Mouse (Mus musculus) CH12.LX (cell line): ENCODE data around the gene Cic. TPM values are rescaled to one million over a fixed set of nuclear protein-coding genes. Genes with fewer than 3 reads are reported as not detected.

Source experiments
- DNase-seq: peaks from one replicate; pipeline ENCODE4 v3.0.0-alpha.2; 2013; ENCODE audit errors: extremely low read depth
- H3K27ac ChIP-seq: 2 replicates; pipeline ENCODE4 v1.5.1; 2012; ENCODE audit warnings: low read depth, mild to moderate bottlenecking, control low read depth, moderate library complexity; ENCODE audit not compliant: insufficient read depth
- H3K27me3 ChIP-seq: replicated peaks from 2 replicates; pipeline ENCODE3; 2012; ENCODE audit warnings: inconsistent platforms
- H3K36me3 ChIP-seq, 2 experiments: replicated peaks in 1 of 2; 2 replicates each; pipeline versions ENCODE3 to v1.6.1; 2012; ENCODE audit warnings: inconsistent platforms in 1 of 2, low read length in 1 of 2, mild to moderate bottlenecking in 1 of 2, mixed read lengths in 1 of 2, moderate library complexity in 1 of 2; ENCODE audit not compliant: control insufficient read depth in 1 of 2, insufficient read depth in 1 of 2
- H3K4me1 ChIP-seq, 2 experiments: 2 replicates each; pipeline ENCODE4 v1.6.1; 2012; ENCODE audit warnings: inconsistent platforms in 1 of 2, moderate library complexity in 1 of 2; ENCODE audit not compliant: insufficient read depth in 2 of 2, control insufficient read depth in 1 of 2
- H3K4me2 ChIP-seq: 2 replicates; pipeline ENCODE4 v1.6.1; 2012; ENCODE audit warnings: low read depth, mild to moderate bottlenecking, control low read depth; ENCODE audit not compliant: poor library complexity, insufficient read depth, severe bottlenecking
- H3K4me3 ChIP-seq, 3 experiments: fragments of 150-350 bp in 1 of 3; sonication (generic) in 1 of 3; replicated peaks in 1 of 3; 2 replicates each; pipeline versions ENCODE3 to v1.5.1; 2011 to 2012; ENCODE audit warnings: low read depth in 2 of 3, low read length in 2 of 3, mild to moderate bottlenecking in 2 of 3, moderate library complexity in 2 of 3, control low read depth in 1 of 3, improper control_type of control experiment in 1 of 3, inconsistent platforms in 1 of 3, mixed read lengths in 1 of 3; ENCODE audit not compliant: poor library complexity in 1 of 3
- H3K79me2 ChIP-seq: replicated peaks from 2 replicates; pipeline ENCODE4 v1.6.1; 2012; ENCODE audit warnings: mild to moderate bottlenecking, moderate library complexity; ENCODE audit not compliant: control insufficient read depth, poor library complexity, insufficient read depth, severe bottlenecking; ENCODE audit errors: extremely low read depth
- H3K9ac ChIP-seq: 2 replicates; pipeline ENCODE4 v1.6.1; 2012; ENCODE audit warnings: low read depth, mild to moderate bottlenecking, control low read depth, moderate library complexity; ENCODE audit not compliant: insufficient read depth
- H3K9me3 ChIP-seq: replicated peaks from 2 replicates; pipeline ENCODE3; 2012; ENCODE audit warnings: low read length, inconsistent platforms, mixed read lengths
- CHD1 ChIP-seq: IDR thresholded peaks from 2 replicates; pipeline ENCODE4 v1.6.1; 2012; ENCODE audit warnings: low read depth, low read length, improper control_type of control experiment, inconsistent platforms
- E2F4 ChIP-seq: IDR thresholded peaks from 2 replicates; pipeline ENCODE4 v1.6.1; 2011; ENCODE audit warnings: low read depth, low read length, improper control_type of control experiment; ENCODE audit not compliant: insufficient replicate concordance
- GABPA ChIP-seq: IDR thresholded peaks from 2 replicates; pipeline ENCODE4 v1.6.1; 2012; ENCODE audit warnings: low read depth, low read length, improper control_type of control experiment, inconsistent platforms; ENCODE audit not compliant: insufficient replicate concordance
- JUN ChIP-seq: IDR thresholded peaks from 2 replicates; pipeline ENCODE4 v1.6.1; 2011; ENCODE audit warnings: low read depth, mild to moderate bottlenecking, low read length, improper control_type of control experiment, moderate library complexity; ENCODE audit not compliant: insufficient read depth
- JUND ChIP-seq: conservative IDR thresholded peaks from 2 replicates; pipeline ENCODE4 v1.6.1; 2011; ENCODE audit warnings: low read depth, low read length, improper control_type of control experiment
- MAX ChIP-seq: IDR thresholded peaks from 2 replicates; pipeline ENCODE4 v1.6.1; 2011; ENCODE audit warnings: low read length, improper control_type of control experiment
- MAZ ChIP-seq: IDR thresholded peaks from 2 replicates; pipeline ENCODE4 v1.6.1; 2012; ENCODE audit warnings: low read depth, mild to moderate bottlenecking, inconsistent platforms, low read length, improper control_type of control experiment, moderate library complexity
- MXI1 ChIP-seq: IDR thresholded peaks from 2 replicates; pipeline ENCODE4 v1.6.1; 2011; ENCODE audit warnings: mild to moderate bottlenecking, low read depth, low read length, improper control_type of control experiment
- MYC ChIP-seq: IDR thresholded peaks from 2 replicates; pipeline ENCODE4 v1.6.1; 2011; ENCODE audit warnings: low read depth, mild to moderate bottlenecking, improper control_type of control experiment, low read length
- NELFE ChIP-seq: IDR thresholded peaks from 2 replicates; pipeline ENCODE4 v1.6.1; 2011; ENCODE audit warnings: low read depth, low read length, improper control_type of control experiment
- POLR2AphosphoS2 ChIP-seq: IDR thresholded peaks from 2 replicates; pipeline ENCODE4 v1.6.1; 2011; ENCODE audit warnings: low read depth, low read length, improper control_type of control experiment
- RCOR1 ChIP-seq: conservative IDR thresholded peaks from 2 replicates; pipeline ENCODE4 v1.6.1; 2012; ENCODE audit warnings: low read depth, mild to moderate bottlenecking, inconsistent platforms, low read length, improper control_type of control experiment
- TCF12 ChIP-seq: IDR thresholded peaks from 2 replicates; pipeline ENCODE4 v1.6.1; 2014; ENCODE audit warnings: low read depth, mild to moderate bottlenecking, inconsistent platforms, low read length, improper control_type of control experiment
- USF1 ChIP-seq: IDR thresholded peaks from 2 replicates; pipeline ENCODE4 v1.6.1; 2014; ENCODE audit warnings: low read depth, mild to moderate bottlenecking, inconsistent platforms, low read length, improper control_type of control experiment
- ZNF384 ChIP-seq: IDR thresholded peaks from 2 replicates; pipeline ENCODE4 v1.6.1; 2012; ENCODE audit warnings: low read depth, low read length, improper control_type of control experiment, inconsistent platforms
- dilution Hi-C: fragments of 300-500 bp; cut with MboI; formaldehyde crosslinking; loops from 2 replicates; pipeline ENCODE4 v1.14.3; 2020; ENCODE audit warnings: low sequenced_read_pairs; ENCODE audit not compliant: extremely low pct_unique_long_range_greater_than_20kb, extremely low pct_ligation_motif_present
- in situ Hi-C: fragments of 300-500 bp; cut with MboI; formaldehyde crosslinking; loops from 3 replicates; pipeline ENCODE4 v1.14.3; 2019; ENCODE audit warnings: low sequenced_read_pairs, low pct_ligation_motif_present, low pct_unique_long_range_greater_than_20kb, mixed read lengths
- polyA plus RNA-seq: library from polyadenylated mRNA; unstranded; fragments of >175 nt; gene quantifications from 2 replicates; pipeline ENCODE4 v1.2.1, GENCODE M21; 2012; ENCODE audit warnings: low read depth; ENCODE audit not compliant: insufficient read length
- total RNA-seq, 2 experiments: library from RNA; depleted of rRNA; stranded (reverse); fragments of 300-350 nt in 1 of 2; fragments of >200 nt in 1 of 2; gene quantifications; 2 replicates each; pipeline ENCODE4 v1.2.3; 2012 to 2014

Cic gene
- total and polyA plus RNA-seq, 3 experiments, result 2.5 to 34.5 (median 21.7) TPM

DNA sequence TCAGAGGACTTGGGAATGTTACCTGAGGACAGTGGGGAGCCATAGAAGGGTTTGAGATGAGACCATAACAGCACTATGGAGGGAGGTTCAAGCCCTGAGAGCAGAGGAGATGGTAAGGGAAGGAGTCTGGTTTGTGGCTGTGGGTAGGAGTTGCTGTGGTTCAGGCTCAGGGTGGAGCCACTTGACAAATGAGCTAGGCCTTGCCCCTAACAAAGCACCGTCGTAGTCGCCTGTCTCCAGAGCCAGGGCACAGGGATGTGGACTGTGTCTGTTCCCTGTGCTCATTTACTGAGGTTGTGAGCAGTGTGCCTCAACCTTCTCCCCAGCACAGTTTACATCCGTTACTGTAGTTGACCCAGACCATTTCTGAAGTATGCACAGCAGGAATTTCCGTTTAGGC is 7.1 kb downstream of the Cic start:
- H3K4me1 ChIP-seq, result peaks cover 52 to 77% of the 10 kb centered on the region in 2 experiments
- no peak overlapping the region for H3K9ac ChIP-seq
- H3K4me3 ChIP-seq, result no peak overlapping the region
- no peaks in the 10 kb centered on the region for H3K27me3 ChIP-seq
- no peak for TF ChIP-seq TCF12
- TF ChIP-seq CHD1, result no peak
- TF ChIP-seq NELFE, result no peak
- no peak for TF ChIP-seq MYC
- no peak for TF ChIP-seq ZNF384
- no peak for TF ChIP-seq MXI1
- TF ChIP-seq JUND, result no peak
- H3K36me3 ChIP-seq, result peaks cover 30 to 59% of the 10 kb centered on the region in 2 experiments
- no peak for DNase-seq
- dilution Hi-C loops, result no loop called here
- no peak overlapping the region for H3K4me2 ChIP-seq
- H3K79me2 ChIP-seq, result no peaks in the 10 kb centered on the region
- in situ Hi-C loops, result loop anchor here (10.0 kb wide), 1 partner anchor 90 kb away; no protein-coding TSS in a partner anchor
- H3K9me3 ChIP-seq, result no peaks in the 10 kb centered on the region
- no peak overlapping the region for H3K27ac ChIP-seq

DNA sequence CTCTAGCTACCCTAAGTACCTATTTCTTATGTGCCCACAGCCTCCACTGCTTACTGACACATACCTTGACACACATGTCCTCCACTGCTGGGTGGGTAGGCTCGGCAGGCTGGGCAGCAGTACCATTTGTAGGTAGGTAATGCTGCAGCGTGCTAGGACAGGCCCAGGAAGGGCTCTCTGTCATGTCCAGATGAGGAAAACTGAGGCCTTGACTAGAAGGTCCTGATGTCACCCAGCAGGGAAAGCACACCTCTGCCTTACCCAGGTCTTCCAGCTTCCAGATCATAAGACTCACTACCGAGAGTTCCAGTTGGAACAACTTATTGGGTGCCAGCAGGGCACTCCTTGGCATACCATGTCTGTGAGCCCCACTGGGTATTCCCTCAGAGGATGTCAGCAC is 7.5 kb downstream of the Cic start:
- DNase-seq, result no peak
- peaks cover 30 to 59% of the 10 kb centered on the region in 2 experiments for H3K36me3 ChIP-seq
- dilution Hi-C loops (no loop called here), in situ Hi-C loops (loop anchor here (5.0 to 10.0 kb wide), 3 partner anchors 33 to 143 kb away; no protein-coding TSS in a partner anchor)
- H3K4me1 ChIP-seq, result peaks cover 50 to 77% of the 10 kb centered on the region in 2 experiments
- no peak overlapping the region for H3K4me2 ChIP-seq
- no peak overlapping the region for H3K4me3 ChIP-seq
- H3K27me3 ChIP-seq, result no peaks in the 10 kb centered on the region
- TF ChIP-seq USF1 (no peak), MAZ (no peak), TCF12 (no peak), E2F4 (no peak), JUN (no peak), GABPA (no peak), POLR2AphosphoS2 (no peak), MAX (no peak), RCOR1 (no peak)
- H3K9me3 ChIP-seq, result no peaks in the 10 kb centered on the region
- no peak overlapping the region for H3K9ac ChIP-seq
- no peaks in the 10 kb centered on the region for H3K79me2 ChIP-seq
- no peak overlapping the region for H3K27ac ChIP-seq
